Mouse (Mus musculus) kidney, adult 2 months (tissue): ENCODE measurements around the gene Zfp93.

Experiments
- CTCF ChIP-seq: fragments of 200-500 bp; conservative IDR thresholded peaks from 2 replicates; pipeline ENCODE4 v1.5.1; 2011; ENCODE audit warnings: low read depth, mild to moderate bottlenecking, control low read depth, low read length, moderate library complexity, mixed read lengths; ENCODE audit not compliant: insufficient read depth, insufficient read length
- POLR2A ChIP-seq: fragments of 200-500 bp; IDR thresholded peaks from one replicate; pipeline ENCODE4 v1.6.1; 2011; ENCODE audit warnings: low read depth, low read length, control low read depth

DNA sequence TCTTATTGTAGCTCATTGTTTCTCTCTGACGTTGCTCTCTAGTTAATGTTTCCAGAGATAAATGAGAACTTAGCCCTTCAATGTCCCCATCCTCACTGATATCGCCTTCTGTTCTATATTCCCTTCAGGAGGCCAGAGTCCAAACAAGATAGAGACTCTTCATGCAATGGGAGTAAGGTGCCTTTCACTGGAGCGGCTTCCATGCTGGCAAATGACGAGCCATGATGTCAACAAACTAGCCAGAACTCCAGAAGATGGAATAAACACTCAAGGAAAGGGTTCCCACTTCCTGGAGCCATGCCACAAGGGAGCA lies 10.3 kb upstream of the Zfp93 start:
- TF ChIP-seq CTCF (no peak), POLR2A (no peak)
